Mouse (Mus musculus) spleen, adult 2 months (tissue): ENCODE measurements around the gene Zdhhc4. TPM values are rescaled to one million over a fixed set of nuclear protein-coding genes. Genes with fewer than 3 reads are reported as not detected.

Experiments
- DNase-seq, 2 experiments: peaks; one replicate each; pipeline versions ENCODE4 v3.0.0 to v3.0.0-alpha.2; 2012 to 2021; ENCODE audit warnings: low spot score in 2 of 2, low read depth in 1 of 2
- H3K27ac ChIP-seq: fragments of 200-500 bp; 2 replicates; pipeline ENCODE4 v1.5.1; 2012; ENCODE audit warnings: low read length, inconsistent platforms; ENCODE audit not compliant: insufficient read depth
- H3K27me3 ChIP-seq: fragments of 200-500 bp; 2 replicates; pipeline ENCODE4 v1.6.1; 2012; ENCODE audit warnings: mild to moderate bottlenecking, moderate library complexity, low read length, inconsistent platforms; ENCODE audit not compliant: control insufficient read depth, insufficient read depth
- H3K36me3 ChIP-seq: fragments of 200-500 bp; 2 replicates; pipeline ENCODE4 v1.6.1; 2012; ENCODE audit warnings: mild to moderate bottlenecking, low read length, inconsistent platforms; ENCODE audit not compliant: control insufficient read depth, insufficient read depth
- H3K4me1 ChIP-seq: fragments of 200-500 bp; 2 replicates; pipeline ENCODE4 v1.6.1; 2011; ENCODE audit warnings: inconsistent platforms; ENCODE audit not compliant: control insufficient read depth, insufficient read depth, insufficient read length
- H3K4me3 ChIP-seq: fragments of 200-500 bp; 2 replicates; pipeline ENCODE4 v1.5.1; 2011; ENCODE audit warnings: mild to moderate bottlenecking, inconsistent platforms; ENCODE audit not compliant: insufficient read depth, insufficient read length; ENCODE audit errors: extremely low read depth
- CTCF ChIP-seq: fragments of 200-500 bp; IDR thresholded peaks from 2 replicates; pipeline ENCODE4 v1.5.1; 2011; ENCODE audit warnings: mild to moderate bottlenecking, inconsistent platforms; ENCODE audit not compliant: insufficient read depth, insufficient read length, insufficient replicate concordance; ENCODE audit errors: extremely low read depth
- POLR2A ChIP-seq: fragments of 200-500 bp; IDR thresholded peaks from 2 replicates; pipeline ENCODE4 v1.6.1; 2011; ENCODE audit warnings: low read depth, low read length, inconsistent platforms
- WGBS: fragments of 180-500 bp; shearing (Covaris S2); methylation state at CpG from one replicate; pipeline ENCODE4 v1.1.7; 2018; 5-methylcytosine and 5-hydroxymethylcytosine counted together
- polyA plus RNA-seq: library from polyadenylated mRNA; depleted of rRNA; stranded (reverse); fragments of >200 nt; gene quantifications from 2 replicates; pipeline ENCODE4 v1.2.3, GENCODE M21; 2012; rRNA removed

Zdhhc4 gene
- polyA plus RNA-seq, 1 experiment: 55.2 TPM

DNA sequence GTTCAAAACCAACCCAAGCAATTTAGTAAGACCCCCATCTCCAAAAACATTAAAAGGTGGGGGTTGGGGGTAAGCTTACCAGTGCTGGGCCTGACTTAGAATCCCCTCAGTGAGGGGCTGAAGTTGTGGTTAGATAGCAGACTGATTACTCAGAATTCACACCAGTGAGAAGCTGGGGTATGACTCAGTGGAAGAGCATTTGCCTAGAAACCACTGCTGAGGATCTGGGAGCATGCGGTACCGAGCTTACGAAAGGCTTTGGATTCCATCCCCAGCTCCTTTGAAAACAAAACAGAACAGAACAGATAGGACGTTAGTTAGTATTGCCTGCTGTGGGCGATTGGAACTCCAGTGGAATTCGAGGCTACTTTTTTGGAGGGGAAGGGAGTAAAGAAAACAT is 57.4 kb downstream of the Zdhhc4 start:
- H3K36me3 ChIP-seq: no peaks in the 10 kb centered on the region
- DNase-seq: no peak
- TF ChIP-seq CTCF (no peak), POLR2A (no peak)
- no peak overlapping the region for H3K4me3 ChIP-seq
- H3K4me1 ChIP-seq: peaks cover 3% of the 10 kb centered on the region; the same call in 1 of the 2 replicates
- H3K27me3 ChIP-seq: no peaks in the 10 kb centered on the region
- WGBS: 81% methylated on average over 6 of the region's 6 CpGs
- H3K27ac ChIP-seq: no peak overlapping the region

DNA sequence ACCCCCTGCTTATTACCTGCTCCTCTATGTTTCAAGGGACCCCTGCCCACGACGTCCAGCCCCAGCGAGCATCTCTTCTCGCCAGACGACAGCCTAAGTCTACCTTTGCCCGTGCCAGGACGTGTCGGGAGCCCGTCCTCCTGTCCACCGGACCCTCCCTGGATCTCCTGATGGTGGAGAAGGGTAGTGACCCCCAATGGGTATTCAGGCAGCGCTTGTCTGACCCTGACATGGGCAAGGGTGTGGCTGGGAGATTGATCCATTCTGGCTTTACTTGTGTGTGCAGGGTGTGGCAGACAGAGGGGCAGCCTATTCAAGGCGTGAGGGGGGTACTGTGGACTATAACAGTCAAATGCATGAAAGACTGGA is 58.9 kb downstream of the Zdhhc4 start:
- no peaks in the 10 kb centered on the region for H3K36me3 ChIP-seq
- WGBS: 9% methylated on average over 12 of the region's 12 CpGs
- H3K27ac ChIP-seq: peak overlapping the region; percentile 19; the same call in 1 of the 2 replicates
- DNase-seq: no peak
- peak overlapping the region; percentile 83 for H3K4me3 ChIP-seq
- TF ChIP-seq CTCF (no peak), POLR2A (no peak)
- H3K4me1 ChIP-seq: peaks cover 3% of the 10 kb centered on the region; the same call in 1 of the 2 replicates
- H3K27me3 ChIP-seq: no peaks in the 10 kb centered on the region

DNA sequence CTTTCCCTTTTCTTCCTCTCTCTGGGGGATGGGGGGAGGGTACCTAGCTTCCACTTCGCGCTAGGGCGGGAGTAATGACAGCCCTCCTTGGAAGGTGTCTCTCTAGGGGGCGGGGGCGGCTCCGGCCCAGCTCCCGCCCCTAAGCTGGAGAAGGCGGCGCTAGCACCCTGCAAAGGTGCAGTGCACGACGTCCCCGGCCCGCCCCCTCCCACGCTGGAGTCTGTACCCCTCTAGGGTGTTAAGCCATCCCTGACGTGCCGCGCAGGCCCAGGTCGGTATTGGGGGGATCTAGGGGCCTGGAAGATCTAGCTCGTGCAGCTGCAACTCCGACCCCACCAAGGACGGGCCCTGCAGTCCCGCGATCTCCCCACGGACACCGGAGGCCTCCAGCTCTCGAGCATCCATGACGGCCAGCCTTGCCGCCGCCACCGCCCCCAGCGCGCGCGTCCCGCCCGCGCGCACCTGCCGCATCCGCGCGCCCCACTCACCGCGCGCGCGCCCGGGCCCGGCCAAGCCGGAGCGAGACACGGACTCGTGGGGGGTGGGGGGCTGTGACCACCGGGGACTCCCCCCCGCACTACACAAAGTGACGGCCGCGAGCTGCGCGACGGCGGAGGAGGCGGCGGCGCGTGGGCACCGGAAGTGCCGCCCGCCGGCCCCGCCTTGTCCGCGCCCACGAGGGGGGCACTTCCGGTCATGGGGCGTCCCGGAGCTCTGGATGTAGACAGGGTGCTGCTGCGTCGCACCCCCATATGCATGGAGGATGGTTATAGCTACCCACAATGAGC is 59.5 kb downstream of the Zdhhc4 start, which contains the start of gene Zfp316:
Zfp316 (minus strand) TSS at position 660 of the 788 bp plus-strand sequence.
- DNase-seq: peak in 1 of 2 experiments; percentile 46
- Histone ChIP-seq H3K36me3 (no peaks in the 10 kb centered on the region), H3K27me3 (no peaks in the 10 kb centered on the region), H3K4me3 (peak within 1 kb of the TSS; percentile 83), H3K27ac (peak within 1 kb of the TSS; percentile 19; the same call in 1 of the 2 replicates), H3K4me1 (peaks cover 3% of the 10 kb centered on the region; the same call in 1 of the 2 replicates)
- WGBS: under 1% methylated on average over 68 of the region's 79 CpGs
- TF ChIP-seq POLR2A (no peak; the same call in 1 of the 2 replicates), CTCF (no peak)

DNA sequence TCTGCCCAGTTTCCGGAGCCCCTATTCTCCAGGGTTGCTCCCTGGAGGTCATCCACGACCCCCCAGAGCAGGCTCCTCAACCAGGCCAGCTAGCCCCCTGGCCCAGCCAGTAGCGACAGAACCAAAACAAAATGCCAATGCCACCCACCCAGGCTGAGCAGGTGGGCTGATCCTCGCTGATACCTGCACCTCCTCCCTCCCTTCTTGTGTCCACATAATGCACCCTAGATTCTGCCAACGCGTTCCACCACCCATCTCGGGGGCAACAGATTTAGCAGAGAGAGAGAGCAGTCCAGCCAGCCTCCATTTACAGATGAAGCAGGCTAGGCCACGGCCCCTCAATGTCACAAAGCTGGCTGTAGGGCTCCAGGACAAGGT is 60.1 kb downstream of the Zdhhc4 start:
- TF ChIP-seq CTCF (no peak), POLR2A (no peak)
- no peaks in the 10 kb centered on the region for H3K27me3 ChIP-seq
- 44% methylated on average over 8 of the region's 8 CpGs for whole genome bisulfite sequencing
- no peak for DNase-seq
- H3K4me1 ChIP-seq: peaks cover 3% of the 10 kb centered on the region; the same call in 1 of the 2 replicates
- peak overlapping the region; percentile 83 for H3K4me3 ChIP-seq
- no peak overlapping the region for H3K27ac ChIP-seq
- H3K36me3 ChIP-seq: no peaks in the 10 kb centered on the region

DNA sequence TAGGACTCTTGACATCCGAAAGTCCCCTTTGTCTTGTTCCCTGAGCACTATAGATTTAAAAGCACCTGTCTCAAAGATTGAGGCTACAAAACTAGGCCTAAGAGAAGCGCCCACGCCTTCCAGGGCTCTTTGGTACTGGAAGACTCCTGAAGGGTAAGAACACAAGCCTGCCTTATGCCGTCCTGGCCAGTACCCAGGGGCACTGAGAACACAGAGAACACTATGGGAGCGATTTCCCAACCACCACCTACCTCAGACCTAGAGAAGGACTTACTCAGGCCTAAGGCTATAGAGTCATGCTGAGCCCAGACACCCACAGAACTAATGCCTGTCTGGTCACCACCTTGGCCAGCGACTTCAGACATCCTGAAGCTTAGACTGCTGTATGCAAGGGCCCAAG is 62.3 kb downstream of the Zdhhc4 start:
- Histone ChIP-seq H3K4me1 (peaks cover 3% of the 10 kb centered on the region; the same call in 1 of the 2 replicates), H3K4me3 (no peak overlapping the region), H3K27me3 (no peaks in the 10 kb centered on the region), H3K27ac (no peak overlapping the region), H3K36me3 (peaks cover 1% of the 10 kb centered on the region; the same call in 1 of the 2 replicates)
- 94% methylated on average over 6 of the region's 6 CpGs for WGBS
- TF ChIP-seq POLR2A (no peak), CTCF (no peak)
- no peak for DNase-seq

Other genes starting within 250 kb of the Zdhhc4 start
- 25.9 and 32.4 TPM in 2 replicates for gene Rnf216, start 216.3 kb downstream of the Zdhhc4 start, polyA plus RNA-seq
- not detected in 2 replicates for gene Olfr718-ps1, start 181.7 kb downstream of the Zdhhc4 start, polyA plus RNA-seq
- gene Rbak, start 148.5 kb downstream of the Zdhhc4 start, polyA plus RNA-seq: 2.6 and 2.7 TPM in 2 replicates
- gene Spdye4b, start 148.2 kb downstream of the Zdhhc4 start, polyA plus RNA-seq: not detected in 2 replicates
- not detected in 2 replicates for gene Spdye4a, start 102.4 kb downstream of the Zdhhc4 start, polyA plus RNA-seq
- 9.0 and 10.0 TPM in 2 replicates for gene Zfp12, start 94.1 kb downstream of the Zdhhc4 start, polyA plus RNA-seq
- 4.2 and 7.8 TPM in 2 replicates for gene Zfp316, start 59.2 kb downstream of the Zdhhc4 start, polyA plus RNA-seq
- 0.91 and 1.1 TPM in 2 replicates for gene Zfp853, start 35.6 kb downstream of the Zdhhc4 start, polyA plus RNA-seq
- gene E130309D02Rik, start 13.9 kb downstream of the Zdhhc4 start, polyA plus RNA-seq: 24.9 and 35.0 TPM in 2 replicates
- not detected in 2 replicates for gene Grid2ip, start 28.1 kb upstream of the Zdhhc4 start, polyA plus RNA-seq
- 45.1 and 63.8 TPM in 2 replicates for gene Kdelr2, start 74.6 kb upstream of the Zdhhc4 start, polyA plus RNA-seq
- 14.9 and 17.6 TPM in 2 replicates for gene Daglb, start 135.3 kb upstream of the Zdhhc4 start, polyA plus RNA-seq
- 141 and 229 TPM in 2 replicates for gene Rac1, start 198.8 kb upstream of the Zdhhc4 start, polyA plus RNA-seq